Mouse (Mus musculus) heart, adult 11 months (tissue): ENCODE measurements around the gene Cep170b.
A peak's percentile ranks its signal among the peaks of the same experiment; 100 is the strongest.

Experiments
- DNase-seq: peaks from one replicate; pipeline ENCODE4 v3.0.0; 2022

The Cep170b gene

DNA sequence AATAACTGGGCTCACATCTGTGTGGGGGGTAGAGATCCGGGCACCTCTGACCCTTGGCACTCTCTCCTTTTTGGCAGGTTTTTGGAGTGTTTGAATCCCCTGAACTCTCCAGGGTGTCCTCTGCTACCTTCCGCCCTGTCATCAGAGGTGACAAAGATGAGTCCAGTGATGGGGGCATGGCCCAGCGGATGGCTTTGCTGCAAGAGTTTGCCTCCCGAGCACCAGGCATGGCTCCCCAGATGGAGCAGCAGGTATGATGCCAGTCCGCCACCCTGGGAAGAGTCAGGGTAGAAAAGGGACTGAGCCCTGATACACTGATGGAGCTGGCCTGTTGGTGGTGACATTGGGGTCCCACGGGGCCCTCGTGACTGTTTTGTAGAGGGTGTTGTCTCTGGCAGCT, 16.8 kb downstream of the Cep170b start:
- no peak for DNase-seq

DNA sequence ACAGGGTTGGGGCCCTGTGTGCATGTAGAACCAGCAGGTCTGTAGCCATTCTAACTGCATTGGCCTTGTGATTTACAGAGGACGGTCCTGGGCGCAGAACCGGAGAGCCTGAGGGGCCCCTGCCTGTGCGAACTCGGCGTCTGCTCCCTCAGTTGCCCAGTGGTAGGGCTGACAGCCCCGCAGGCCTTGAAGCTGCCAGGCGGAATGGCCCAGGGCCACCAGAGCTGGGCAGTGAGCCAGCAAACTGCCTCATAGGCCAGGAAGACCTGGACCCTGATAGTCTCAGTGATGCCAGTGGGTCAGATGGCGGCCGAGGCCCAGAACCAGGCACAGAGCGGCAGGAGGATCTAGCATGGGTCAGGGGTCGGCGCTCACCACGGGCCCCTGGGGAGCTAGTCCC, 17.5 kb downstream of the Cep170b start:
- DNase-seq, result peak; percentile 88

DNA sequence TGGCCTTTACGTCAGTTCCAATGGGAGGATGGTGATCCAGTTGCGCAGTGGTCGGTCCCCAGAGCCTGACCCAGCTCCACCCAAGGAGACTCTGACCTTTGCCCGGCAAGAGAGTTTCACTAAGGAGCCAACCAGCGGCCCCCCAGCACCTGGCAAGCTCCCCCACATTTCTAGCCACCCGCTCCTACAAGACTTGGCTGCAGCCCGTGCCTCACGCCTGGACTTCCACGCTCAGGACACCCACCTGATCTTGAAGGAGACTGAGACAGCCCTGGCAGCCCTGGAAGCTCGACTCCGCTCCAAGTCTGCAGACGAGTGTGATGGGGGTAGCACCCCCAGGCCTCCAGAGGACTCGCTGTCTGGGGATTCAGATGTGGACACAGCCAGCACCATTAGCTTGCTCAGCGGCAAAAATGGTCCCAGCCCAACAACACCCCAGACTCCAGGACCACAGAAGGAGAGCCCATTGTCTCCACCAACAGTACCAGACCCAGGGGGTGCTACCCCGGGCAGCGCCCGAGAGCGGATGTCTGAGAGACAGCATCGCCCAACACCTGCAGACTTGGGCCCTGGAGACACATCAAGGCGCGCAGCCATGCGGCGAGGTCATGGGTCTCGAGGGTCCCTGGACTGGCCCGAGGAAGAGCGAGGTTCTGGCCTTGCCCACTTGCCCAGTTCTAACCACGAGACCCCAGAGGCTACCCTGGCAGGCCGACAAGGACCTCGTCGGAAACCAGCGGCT, 18.2 kb downstream of the Cep170b start:
- peak; percentile 92 for DNase-seq

DNA sequence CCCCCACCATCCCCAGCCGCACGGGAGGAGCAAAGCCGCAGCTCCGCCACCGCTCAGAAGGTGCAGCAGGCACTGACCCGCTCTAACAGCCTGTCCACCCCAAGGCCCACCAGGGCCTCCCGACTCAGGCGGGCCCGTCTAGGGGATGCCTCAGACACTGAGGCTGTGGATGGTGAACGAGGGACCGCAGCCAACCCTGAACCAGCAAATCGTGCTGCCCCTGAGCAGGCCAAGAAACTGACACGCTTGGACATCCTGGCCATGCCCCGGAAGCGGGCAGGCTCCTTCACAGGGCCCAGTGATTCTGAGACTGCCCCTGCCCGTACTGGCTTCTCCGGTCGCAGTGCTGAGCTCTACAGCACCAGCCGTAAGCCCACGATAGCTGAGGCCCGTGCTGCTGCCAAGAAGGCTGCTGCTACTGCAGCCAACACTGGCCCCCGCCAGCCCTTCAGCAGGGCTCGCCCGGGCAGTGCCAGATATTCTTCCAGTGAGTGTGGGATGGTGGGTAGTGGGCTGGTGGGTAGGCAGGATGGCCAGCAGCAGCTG, 18.8 kb downstream of the Cep170b start:
- DNase-seq, result peak; percentile 89

DNA sequence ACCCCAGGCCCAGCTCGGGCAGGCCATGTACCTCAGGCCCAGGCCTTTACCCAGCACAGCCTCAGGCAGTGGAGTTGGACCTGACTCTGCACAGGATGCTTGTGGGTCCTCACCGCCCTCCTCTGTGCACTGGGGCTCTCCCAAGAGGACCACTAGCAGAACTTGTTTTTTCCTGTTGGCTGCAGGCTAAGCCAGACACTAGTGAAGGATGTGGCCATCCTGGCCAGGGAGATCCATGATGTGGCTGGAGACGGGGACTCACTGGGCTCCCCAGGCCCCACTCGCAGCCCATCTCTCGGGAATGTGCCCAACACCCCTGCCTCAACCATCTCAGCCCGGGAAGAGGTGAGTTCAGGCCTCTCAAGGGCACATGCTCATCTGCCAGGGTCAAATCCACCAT, 22.5 kb downstream of the Cep170b start:
- peak; percentile 98 for DNase-seq

DNA sequence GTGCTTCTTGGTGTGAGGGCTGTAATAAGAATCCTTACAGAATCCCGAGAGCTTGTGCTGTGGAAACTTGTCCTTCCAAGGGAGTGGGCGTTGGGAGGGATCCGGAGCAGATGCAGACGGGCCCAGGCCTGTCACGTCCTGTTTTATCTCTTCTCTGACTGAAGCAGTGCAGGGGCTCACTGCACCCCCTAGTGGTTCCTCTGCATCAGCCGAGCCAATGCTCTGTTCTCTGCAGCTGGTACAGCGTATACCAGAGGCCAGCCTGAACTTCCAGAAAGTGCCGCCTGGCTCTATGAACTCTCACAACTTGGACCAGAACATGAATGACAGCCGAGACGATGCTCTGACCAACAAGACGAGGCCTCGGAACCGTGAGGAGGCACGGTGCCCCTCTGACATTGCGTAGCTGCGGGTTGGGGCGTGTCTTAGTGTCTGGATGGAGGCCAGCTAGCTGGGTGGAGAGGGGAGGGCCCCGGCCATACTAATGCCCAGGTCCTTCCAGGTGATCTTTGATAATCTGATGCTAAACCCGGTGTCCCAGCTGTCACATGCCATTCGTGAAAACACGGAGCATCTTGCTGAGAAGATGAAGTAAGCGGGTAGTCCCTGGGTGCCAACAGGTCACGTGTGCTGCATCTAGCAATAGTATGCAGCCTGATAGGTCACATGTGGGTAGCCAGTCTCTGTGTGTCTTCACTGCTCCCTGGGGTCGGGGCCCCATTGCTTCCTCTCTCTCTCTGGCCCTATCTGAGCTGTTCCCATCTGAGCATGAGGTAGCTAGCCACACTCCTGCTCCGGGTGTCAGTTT, 23.1 kb downstream of the Cep170b start:
- DNase-seq, result peak; percentile 99

DNA sequence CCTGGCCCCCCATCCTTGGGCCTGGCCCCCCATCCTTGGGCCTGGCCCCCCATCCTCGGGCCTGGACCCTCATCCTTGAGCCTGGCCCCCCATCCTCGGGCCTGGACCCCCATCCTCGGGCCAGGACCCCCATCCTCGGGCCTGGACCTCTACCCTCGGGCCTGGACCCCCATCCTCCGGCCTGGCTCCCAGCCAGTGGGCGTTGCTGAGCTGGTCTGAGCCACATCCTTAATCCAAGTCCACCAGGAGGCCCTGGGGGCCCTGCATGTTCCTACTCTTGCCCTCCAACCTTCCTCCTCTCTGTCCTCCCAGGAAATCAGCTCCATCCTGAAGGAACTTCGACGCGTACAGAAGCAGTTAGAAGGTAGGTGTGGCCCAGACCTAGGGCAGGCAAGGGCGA, 24.0 kb downstream of the Cep170b start:
- DNase-seq, result peak; percentile 92

DNA sequence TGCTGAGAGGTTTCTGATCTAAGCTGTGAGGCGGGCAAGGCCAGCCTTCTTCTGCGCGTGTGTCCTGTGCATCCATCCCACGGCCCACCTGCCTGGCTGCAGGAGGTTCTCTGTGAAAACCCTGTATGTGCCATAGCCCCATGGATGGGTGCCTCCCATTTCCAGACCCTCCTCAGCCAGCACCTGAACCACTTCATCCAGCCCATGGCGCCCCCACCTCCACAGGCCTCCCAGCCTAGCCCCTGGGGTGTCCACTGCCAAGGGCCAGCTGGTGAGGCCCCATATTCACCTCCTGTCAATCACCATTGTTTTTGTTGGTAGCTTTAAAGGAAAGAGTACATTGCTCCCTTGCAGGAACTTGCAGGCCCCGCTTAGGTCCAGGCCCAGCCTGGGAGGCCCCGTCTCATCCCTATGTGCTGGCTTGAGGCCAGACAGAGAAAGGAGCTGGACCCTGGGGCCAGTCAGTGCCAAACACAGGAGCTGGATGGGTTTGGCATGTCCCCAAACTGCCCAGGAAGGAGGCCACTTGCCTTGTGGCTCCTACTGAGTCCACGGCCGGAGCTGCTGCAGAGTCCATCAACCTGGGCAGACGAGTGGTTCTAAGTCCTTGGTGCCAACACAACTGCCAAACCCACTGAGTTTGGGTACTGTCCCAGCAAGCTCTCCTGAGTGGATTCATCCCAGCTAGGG, 24.8 kb downstream of the Cep170b start:
- DNase-seq, result peak; percentile 93

DNA sequence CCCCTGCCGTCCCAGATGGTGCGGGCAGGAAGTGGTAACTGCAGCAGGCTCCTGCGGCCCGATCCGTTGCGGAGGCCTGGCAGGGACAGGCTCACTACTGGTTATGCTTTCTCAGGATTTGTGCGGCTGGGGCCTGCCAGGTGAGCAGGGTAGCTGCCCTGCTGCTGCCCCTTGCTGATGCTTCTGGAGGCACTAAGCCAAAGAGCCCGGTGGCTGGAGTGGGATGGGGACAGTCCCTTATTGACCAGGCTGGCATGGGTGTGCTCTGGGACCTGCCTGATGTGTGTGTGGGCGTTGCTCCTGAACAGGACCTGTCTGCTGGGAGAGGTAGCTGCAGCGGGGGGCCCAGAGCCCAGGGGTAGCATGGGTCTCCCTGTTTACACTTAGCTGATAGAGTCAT, 25.5 kb downstream of the Cep170b start:
- peak; percentile 88 for DNase-seq

DNA sequence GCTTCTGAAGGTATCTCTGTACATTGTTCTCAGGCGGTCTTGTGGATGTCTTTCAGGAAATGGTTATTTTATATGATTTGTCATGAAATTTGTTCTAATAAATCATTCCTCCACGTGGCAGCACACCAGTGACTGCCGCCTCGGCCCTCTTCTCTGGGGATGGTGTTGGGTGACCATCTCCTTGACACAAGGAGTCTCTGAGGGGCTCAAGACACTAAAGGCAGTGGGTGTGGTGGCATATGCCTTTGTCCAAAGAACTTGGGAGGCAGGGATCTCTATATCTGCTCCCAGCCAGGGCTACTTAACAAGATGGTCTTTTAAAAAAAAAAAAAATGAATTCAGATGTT, 26.2 kb downstream of the Cep170b start:
- DNase-seq, result peak; percentile 91

DNA sequence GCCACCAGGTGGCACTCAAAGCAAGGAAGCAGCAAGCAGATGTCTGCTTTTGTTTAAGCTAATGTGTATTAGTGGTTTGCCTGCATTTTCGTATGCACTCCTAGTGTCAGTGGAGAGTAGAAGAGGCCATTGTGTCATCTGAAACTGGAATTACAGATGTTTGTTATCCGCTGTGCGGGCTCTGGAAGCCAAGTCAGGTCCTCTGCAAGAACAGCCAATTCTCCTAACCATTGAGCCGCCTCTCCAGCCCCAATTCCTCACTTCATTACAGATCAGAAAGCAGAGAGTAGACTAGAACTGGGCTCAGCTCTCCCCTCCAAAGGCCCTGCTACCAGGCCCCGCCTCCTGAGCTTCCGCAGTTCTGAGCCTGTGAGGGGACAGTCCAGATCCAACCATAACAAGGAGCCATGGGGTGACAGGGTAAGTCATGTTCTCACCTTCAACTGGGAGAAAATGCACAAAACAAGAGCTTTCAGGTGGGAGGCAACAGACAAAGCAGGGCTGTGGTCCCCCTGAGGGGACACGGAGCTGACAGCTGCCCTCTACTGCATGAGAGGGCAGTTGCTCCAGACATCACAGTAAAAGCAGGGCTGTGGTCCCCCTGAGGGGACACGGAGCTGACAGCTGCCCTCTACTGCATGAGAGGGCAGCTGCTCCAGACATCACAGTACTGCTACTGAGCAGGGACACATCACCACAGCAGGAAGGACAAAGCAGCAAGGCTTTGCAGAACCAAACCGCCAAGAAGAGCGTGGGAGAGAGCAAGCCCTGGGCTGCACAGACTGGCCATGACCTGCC, 26.8 kb downstream of the Cep170b start:
- peak; percentile 95 for DNase-seq

DNA sequence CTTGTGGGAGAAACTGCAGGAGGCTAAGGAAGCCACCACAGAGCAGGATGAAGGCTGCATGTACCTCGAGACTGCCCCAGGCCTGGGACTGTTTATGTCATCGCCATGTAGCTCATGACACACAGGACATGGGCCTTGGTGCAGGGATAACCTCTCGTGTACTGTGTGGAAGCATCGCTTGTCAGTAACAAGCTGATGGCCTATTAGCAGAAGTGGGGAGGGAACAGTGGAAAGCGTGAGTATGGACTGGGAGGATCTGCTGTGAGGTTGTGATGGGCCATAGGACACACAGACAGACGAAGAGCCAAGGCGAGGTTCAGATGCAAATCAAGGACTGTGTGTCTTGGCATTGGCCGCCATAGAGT, 27.3 kb downstream of the Cep170b start:
- DNase-seq, result peak; percentile 90

DNA sequence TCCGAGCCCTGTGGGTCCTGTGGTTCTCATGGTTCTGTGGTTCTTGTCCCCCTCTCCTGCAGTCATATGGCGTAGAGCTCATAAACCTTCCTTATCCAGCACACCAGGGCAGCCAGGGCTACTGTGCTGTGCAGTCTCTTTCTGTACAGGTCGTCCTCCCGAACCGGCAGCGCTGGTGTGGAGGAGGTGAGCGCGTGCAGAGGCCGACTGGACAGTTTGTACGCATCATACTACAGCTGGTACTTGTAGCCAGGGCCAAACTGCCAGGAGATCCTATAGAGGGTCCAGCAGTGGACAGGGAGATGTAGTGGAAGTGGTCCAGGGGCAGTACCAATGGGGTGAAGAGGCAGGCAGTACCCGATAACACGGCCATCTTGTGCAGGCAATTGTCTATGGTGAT, 30.7 kb downstream of the Cep170b start:
- DNase-seq, result peak; percentile 89

DNA sequence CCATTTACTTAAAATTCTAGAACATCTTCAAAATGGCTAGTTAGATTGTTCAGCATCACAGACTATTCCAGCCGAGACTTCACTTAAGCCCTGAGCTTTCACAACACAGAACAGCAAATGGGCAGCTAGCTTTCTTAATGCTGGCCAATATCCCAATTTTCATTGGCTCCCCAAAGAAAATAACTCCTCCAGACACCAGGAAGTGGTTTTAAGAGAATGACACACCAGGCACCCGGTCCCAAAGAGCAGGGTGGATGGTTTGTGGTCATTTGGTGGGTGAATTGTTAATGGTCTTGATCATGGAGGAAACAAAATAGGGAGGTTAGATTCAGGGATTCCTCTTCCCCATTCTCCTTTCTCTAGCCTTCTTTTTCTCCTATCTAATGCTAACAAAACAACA, 32.1 kb downstream of the Cep170b start:
- DNase-seq, result peak; percentile 18

DNA sequence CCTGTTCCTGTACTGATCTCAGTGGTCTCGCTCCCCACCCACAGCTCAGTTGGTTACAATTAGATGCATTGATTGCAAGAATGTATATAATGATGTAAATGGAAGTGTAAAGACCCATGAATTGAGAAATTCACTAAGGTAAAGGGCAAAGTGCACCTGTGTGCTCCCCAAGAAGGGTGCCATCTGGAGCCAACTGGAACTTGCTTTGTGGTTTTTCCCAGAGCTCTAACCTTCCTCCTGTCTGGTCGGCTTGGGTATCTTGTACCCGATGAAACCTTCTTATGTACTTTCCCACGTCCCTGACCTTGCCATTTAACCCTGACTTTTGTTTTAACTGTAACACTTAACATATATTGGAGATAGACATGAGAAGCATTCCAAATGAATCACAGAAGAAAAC, 35.6 kb downstream of the Cep170b start:
- no peak for DNase-seq

DNA sequence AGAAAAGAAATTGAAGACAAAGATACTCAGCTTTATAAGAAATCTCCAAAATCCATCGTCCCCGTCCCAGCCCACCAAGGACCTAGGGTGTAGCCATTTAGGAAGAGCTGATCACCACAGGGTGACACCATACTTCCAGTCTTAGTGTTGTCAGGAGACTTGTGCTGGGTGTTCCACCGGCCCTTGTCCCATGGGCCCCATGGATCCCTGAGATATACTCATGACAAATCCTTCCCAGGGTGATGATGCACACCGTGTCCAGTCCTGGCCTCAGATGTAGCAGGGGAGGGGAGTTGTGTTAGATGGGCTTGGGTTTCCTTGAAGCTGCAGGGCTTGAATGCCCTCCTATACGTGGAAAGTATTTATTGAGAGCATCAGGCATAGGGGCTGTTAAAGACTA, 37.6 kb downstream of the Cep170b start:
- peak; percentile 85 for DNase-seq

DNA sequence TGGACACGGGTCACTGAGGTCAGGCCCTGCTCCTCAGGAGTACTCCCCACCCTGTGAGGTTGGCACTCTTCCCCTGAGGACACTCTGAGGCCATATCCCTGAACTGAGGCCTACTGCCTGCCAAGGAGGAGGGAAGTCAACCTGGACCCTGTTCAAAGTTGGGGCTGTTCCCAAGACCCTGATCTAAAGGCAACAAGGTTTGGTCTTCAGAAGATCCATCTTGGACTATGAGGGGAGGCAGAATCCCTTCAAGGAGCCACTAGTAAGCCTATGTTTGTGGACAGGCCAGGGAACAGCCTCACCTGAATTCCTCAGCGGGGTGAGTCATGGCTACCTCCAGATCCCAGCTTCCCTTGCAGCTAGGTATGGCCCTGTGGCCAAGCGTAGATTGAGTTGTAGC, 39.2 kb downstream of the Cep170b start:
- peak; percentile 55 for DNase-seq

DNA sequence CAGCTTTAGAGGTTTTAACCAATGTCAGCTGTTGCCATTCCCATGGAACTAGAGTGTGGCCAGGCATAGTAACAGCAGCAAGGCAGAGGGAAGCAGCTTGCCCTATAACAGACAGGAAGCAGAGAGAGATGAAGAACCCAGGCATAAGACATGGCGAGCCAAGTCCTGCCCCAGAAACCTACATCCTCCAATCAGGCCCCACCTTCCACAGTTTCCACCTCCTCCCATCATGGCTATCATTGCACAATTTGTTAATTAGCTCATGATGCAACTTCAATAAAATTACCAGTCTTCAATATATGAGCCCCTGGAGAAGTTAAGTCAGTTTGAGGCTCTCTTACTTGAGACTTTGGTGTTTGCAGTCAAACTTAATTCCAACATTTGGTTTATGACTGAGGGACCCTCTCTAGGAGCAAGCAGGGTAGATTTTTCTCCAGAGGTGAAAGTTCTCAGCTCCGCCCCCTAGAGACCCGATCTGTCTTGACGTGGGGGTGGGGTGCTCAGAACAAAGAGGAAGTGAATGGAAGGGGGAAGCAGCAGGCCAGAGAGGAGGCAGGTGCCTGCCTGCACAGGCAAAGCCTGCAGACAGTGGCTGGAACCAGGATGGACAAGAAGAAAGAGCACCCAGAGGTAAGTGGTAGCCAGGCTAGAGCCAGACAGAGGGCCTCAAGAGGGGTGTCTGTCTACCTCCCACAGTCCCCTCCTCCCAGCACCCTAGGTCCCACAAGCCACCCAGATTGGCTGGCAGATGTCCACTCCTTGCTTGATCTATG, 40.1 kb downstream of the Cep170b start, which contains the start of gene Pld4:
TSS of gene Pld4 (plus strand) at position 502 of the 773 bp plus-strand sequence.
- DNase-seq, result peak; percentile 96

DNA sequence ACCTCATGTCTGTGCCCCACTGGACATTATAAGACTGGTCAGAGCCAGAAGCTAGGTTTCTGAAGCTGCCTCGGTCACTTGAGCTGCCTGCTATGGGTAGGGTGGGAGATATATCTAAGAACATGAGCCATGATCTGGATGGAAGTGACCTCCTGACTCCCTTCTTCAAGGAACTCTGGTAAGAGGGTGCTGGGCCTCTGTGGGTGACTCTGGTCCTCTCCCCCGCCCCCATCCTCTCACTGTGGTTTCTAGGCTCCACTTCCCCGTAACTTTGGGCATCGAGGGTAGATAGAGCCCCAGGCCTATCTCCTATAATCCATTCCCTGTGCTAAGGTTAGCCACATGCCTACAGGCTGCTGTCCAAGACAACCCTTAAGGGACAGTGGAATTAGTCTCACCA, 41.2 kb downstream of the Cep170b start:
- peak; percentile 79 for DNase-seq

DNA sequence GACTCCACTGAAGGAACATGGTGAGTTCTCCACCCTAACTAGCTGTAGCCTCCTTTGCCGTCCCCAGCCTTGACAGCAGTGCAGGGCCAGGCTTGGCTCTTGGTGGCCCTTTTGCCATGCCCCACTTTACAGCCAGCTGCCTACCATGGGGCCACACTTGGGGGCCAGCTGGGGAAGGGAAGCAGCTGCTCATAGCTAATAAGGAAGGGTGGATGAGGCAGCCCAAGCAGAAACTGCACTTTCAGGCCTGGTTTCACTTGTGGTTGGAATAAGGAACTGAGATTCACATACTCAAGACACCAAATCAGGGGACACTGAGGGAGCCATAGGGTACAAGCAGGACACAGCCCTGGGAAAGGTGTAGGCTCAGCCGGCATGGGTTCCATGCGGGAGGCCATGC, 41.8 kb downstream of the Cep170b start:
- DNase-seq, result peak; percentile 98

DNA sequence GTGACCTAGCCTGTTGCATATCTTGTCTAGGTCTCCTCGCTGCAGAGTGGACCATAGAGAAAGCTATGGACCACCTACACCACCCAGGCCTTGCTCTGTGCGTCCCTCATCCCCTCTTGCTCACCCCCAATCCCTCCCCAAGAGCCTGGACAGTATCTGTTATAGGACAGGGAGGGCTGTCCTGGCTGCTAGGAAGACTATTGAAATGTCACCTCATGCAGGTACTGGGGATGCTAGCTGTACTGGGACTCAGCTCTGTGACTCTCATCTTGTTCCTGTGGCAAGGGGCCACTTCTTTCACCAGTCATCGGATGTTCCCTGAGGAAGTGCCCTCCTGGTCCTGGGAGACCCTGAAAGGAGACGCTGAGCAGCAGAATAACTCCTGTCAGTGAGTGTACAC, 42.9 kb downstream of the Cep170b start:
- DNase-seq, result peak; percentile 77

DNA sequence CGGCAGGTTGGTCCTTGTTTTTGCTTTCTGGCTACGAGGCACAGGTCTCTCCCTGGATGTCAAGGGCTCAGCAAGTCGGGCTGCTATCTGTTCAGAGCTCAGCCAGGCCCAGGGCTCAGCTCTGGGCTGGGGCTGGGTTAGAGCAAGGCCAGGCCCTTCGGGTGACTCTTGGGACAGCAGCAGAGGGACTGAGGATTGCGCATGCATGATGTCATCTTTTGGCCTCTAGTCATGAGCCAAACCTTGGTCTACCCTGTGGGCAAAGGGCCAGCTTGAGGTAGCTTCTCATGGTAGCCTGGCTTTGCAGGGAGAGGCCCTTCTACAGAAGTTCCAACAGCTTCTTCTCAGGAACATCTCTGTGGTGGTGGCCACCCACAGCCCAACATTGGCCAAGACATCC, 43.9 kb downstream of the Cep170b start:
- peak; percentile 87 for DNase-seq
